Mouse (Mus musculus): Measurements from ENCODE around the gene Cnn1. TPM values are rescaled to one million over a fixed set of nuclear protein-coding genes. Genes with fewer than 3 reads are reported as not detected.
"Not testable (repeated sequence)": the region's sequence is repeated elsewhere in the genome, so short reads cannot be mapped to it uniquely, and the experiment has no call there.

The Cnn1 gene
- total RNA-seq, 2 experiments from 2014 or later, result 38.1 to 39.3 TPM

GRCm38 (mm10) chr9:22075778-22076177 is 23.2 kb upstream of the Cnn1 start:
- not testable (repeated sequence) for DNase-seq

- no peak for DNase-seq
Measured at GRCm38 (mm10) chr9:22076223-22076622, 22.8 kb upstream of the Cnn1 start.

- no peak for DNase-seq
Measured at GRCm38 (mm10) chr9:22084667-22085021, 14.4 kb upstream of the Cnn1 start.

- peak; percentile 94 for DNase-seq
Measured at GRCm38 (mm10) chr9:22085022-22085834, 13.8 kb upstream of the Cnn1 start, which contains the start of gene Ecsit. Ecsit (minus strand) TSS chr9:22085438.

- no peak for DNase-seq
Measured at GRCm38 (mm10) chr9:22086012-22086411, 13.0 kb upstream of the Cnn1 start.

GRCm38 (mm10) chr9:22087034-22087618 is 11.9 kb upstream of the Cnn1 start:
- DNase-seq, result no peak

- DNase-seq, result no peak
Measured at GRCm38 (mm10) chr9:22089281-22089680, 9.7 kb upstream of the Cnn1 start.

GRCm38 (mm10) chr9:22089986-22090385 is 9.0 kb upstream of the Cnn1 start:
- no peak for DNase-seq

GRCm38 (mm10) chr9:22092746-22093145 is 6.3 kb upstream of the Cnn1 start:
- DNase-seq, result no peak

- peak; percentile 95 for DNase-seq
Measured at GRCm38 (mm10) chr9:22095854-22096307, 3.1 kb upstream of the Cnn1 start.

GRCm38 (mm10) chr9:22099922-22100321 is 906 bp downstream of the Cnn1 start:
- peak; percentile 26 for DNase-seq

GRCm38 (mm10) chr9:22108194-22108593 is 9.2 kb downstream of the Cnn1 start:
- DNase-seq, result no peak

- no peak for DNase-seq
Measured at GRCm38 (mm10) chr9:22115635-22116034, 16.6 kb downstream of the Cnn1 start.

- no peak for DNase-seq
Measured at GRCm38 (mm10) chr9:22116086-22116485, 17.1 kb downstream of the Cnn1 start.

- DNase-seq, result peak; percentile 92
Measured at GRCm38 (mm10) chr9:22116740-22117426, 17.9 kb downstream of the Cnn1 start, which contains the start of gene Elof1. Elof1 (minus strand) TSS chr9:22117172.

- peak; percentile 55 for DNase-seq
Measured at GRCm38 (mm10) chr9:22117754-22118456, 18.9 kb downstream of the Cnn1 start.

GRCm38 (mm10) chr9:22119543-22119942 is 20.5 kb downstream of the Cnn1 start:
- no peak for DNase-seq

GRCm38 (mm10) chr9:22121545-22121944 is 22.5 kb downstream of the Cnn1 start:
- DNase-seq, result no peak

GRCm38 (mm10) chr9:22122005-22122404 is 23.0 kb downstream of the Cnn1 start:
- no peak for DNase-seq

- no peak for DNase-seq
Measured at GRCm38 (mm10) chr9:22123069-22123609, 24.1 kb downstream of the Cnn1 start.

- no peak for DNase-seq
Measured at GRCm38 (mm10) chr9:22124169-22124568, 25.2 kb downstream of the Cnn1 start.

Measured in heart, postnatal 4 days (tissue).